Mouse (Mus musculus) midbrain, embryonic 10.5 days (tissue): Measurements from ENCODE around the gene Tnk1. TPM values are rescaled to one million over a fixed set of nuclear protein-coding genes. Genes with fewer than 3 reads are reported as not detected.
A peak's percentile ranks its signal among the peaks of the same experiment; 100 is the strongest.
"Not testable (repeated sequence)": the region's sequence is repeated elsewhere in the genome, so short reads cannot be mapped to it uniquely, and the experiment has no call there.

Source experiments
- DNase-seq: peaks from one replicate; pipeline ENCODE4 v3.0.0-alpha.2; 2017; ENCODE audit warnings: low spot score
- H3K27ac ChIP-seq: fragments of 300-500 bp; sonication (generic); replicated peaks from 2 replicates; pipeline ENCODE4 v1.5.1; 2016; ENCODE audit warnings: mild to moderate bottlenecking
- H3K27me3 ChIP-seq: fragments of 300-500 bp; sonication (generic); 2 replicates; pipeline ENCODE4 v1.6.1; 2016; ENCODE audit warnings: low read depth, mild to moderate bottlenecking; ENCODE audit not compliant: poor library complexity, severe bottlenecking
- H3K36me3 ChIP-seq: fragments of 300-500 bp; sonication (generic); 2 replicates; pipeline ENCODE4 v1.6.1; 2016; ENCODE audit warnings: mild to moderate bottlenecking, moderate library complexity
- H3K4me1 ChIP-seq: fragments of 300-500 bp; sonication (generic); 2 replicates; pipeline ENCODE4 v1.6.1; 2016
- H3K4me3 ChIP-seq: fragments of 300-500 bp; sonication (generic); 2 replicates; pipeline ENCODE4 v1.5.1; 2016; ENCODE audit warnings: mild to moderate bottlenecking, moderate library complexity
- H3K9me3 ChIP-seq: fragments of 300-500 bp; sonication (generic); replicated peaks from 2 replicates; pipeline ENCODE4 v1.6.1; 2016; ENCODE audit warnings: mild to moderate bottlenecking
- WGBS: fragments of 180-500 bp; shearing (Covaris S2); methylation state at CpG from one replicate; pipeline ENCODE4 v1.1.7; 2016; 5-methylcytosine and 5-hydroxymethylcytosine counted together
- polyA plus RNA-seq: library from polyadenylated mRNA; unstranded; fragments of >200 nt; fragmentation: Nextera tagmentation; extraction: Ambion mirVana; gene quantifications from 2 replicates; pipeline ENCODE4 v1.2.1, GENCODE M21; 2016

Tnk1 gene
- polyA plus RNA-seq, 1 experiment from 2014 or later: 0.44 TPM

GRCm38 (mm10) chr11:69872451-69872850 lies 13.9 kb upstream of the Tnk1 start:
- Histone ChIP-seq H3K27ac (no peak overlapping the region), H3K36me3 (no peaks in the 10 kb centered on the region), H3K4me3 (no peak overlapping the region), H3K27me3 (no peaks in the 10 kb centered on the region), H3K4me1 (peaks cover 15% of the 10 kb centered on the region), H3K9me3 (no peaks in the 10 kb centered on the region)
- WGBS: 82% methylated on average over 4 of the region's 4 CpGs
- DNase-seq: no peak

GRCm38 (mm10) chr11:69871822-69872221 lies 13.3 kb upstream of the Tnk1 start:
- WGBS: 86% methylated on average over 7 of the region's 7 CpGs
- peaks cover 9% of the 10 kb centered on the region for H3K4me1 ChIP-seq
- no peaks in the 10 kb centered on the region for H3K36me3 ChIP-seq

GRCm38 (mm10) chr11:69870289-69871069 lies 11.9 kb upstream of the Tnk1 start:
- peaks cover 6% of the 10 kb centered on the region; the same call in 1 of the 2 replicates for H3K4me1 ChIP-seq
- no peaks in the 10 kb centered on the region for H3K27me3 ChIP-seq
- no peak overlapping the region for H3K4me3 ChIP-seq
- H3K9me3 ChIP-seq: no peaks in the 10 kb centered on the region
- 100% methylated on average over 2 of the region's 2 CpGs for WGBS
- no peak for DNase-seq
- no peak overlapping the region for H3K27ac ChIP-seq
- H3K36me3 ChIP-seq: no peaks in the 10 kb centered on the region

More at GRCm38 (mm10) chr11:69871822-69872221, 13.3 kb upstream of the Tnk1 start:
- no peak for DNase-seq
- Histone ChIP-seq H3K27ac (no peak overlapping the region), H3K27me3 (no peaks in the 10 kb centered on the region), H3K4me3 (no peak overlapping the region), H3K9me3 (no peaks in the 10 kb centered on the region)

GRCm38 (mm10) chr11:69867335-69867734 lies 8.8 kb upstream of the Tnk1 start:
- no peak for DNase-seq
- H3K27ac ChIP-seq: no peak overlapping the region
- H3K9me3 ChIP-seq: no peaks in the 10 kb centered on the region
- H3K36me3 ChIP-seq: no peaks in the 10 kb centered on the region
- 76% methylated on average over 9 of the region's 9 CpGs for WGBS
- H3K4me3 ChIP-seq: no peak overlapping the region
- H3K27me3 ChIP-seq: no peaks in the 10 kb centered on the region
- H3K4me1 ChIP-seq: peaks cover 14% of the 10 kb centered on the region

- H3K27me3 ChIP-seq: no peaks in the 10 kb centered on the region
- DNase-seq: no peak
- no peaks in the 10 kb centered on the region for H3K36me3 ChIP-seq
- peaks cover 14% of the 10 kb centered on the region for H3K4me1 ChIP-seq
- H3K9me3 ChIP-seq: no peaks in the 10 kb centered on the region
- H3K27ac ChIP-seq: no peak overlapping the region
- WGBS: 89% methylated on average over 9 of the region's 9 CpGs
- H3K4me3 ChIP-seq: no peak overlapping the region
Observed at GRCm38 (mm10) chr11:69865561-69865960, 7.0 kb upstream of the Tnk1 start.

GRCm38 (mm10) chr11:69864138-69864860 lies 5.8 kb upstream of the Tnk1 start:
- Histone ChIP-seq H3K27ac (0 out of 2 replicates have a peak overlapping the region, but pooled peaks have one; percentile 33), H3K9me3 (no peaks in the 10 kb centered on the region), H3K36me3 (no peaks in the 10 kb centered on the region), H3K4me1 (peaks cover 14% of the 10 kb centered on the region), H3K27me3 (peaks cover 8% of the 10 kb centered on the region), H3K4me3 (no peak overlapping the region)
- 65% methylated on average over 8 of the region's 8 CpGs for WGBS
- DNase-seq: no peak

GRCm38 (mm10) chr11:69863729-69864128 lies 5.2 kb upstream of the Tnk1 start:
- Histone ChIP-seq H3K27me3 (peaks cover 14% of the 10 kb centered on the region), H3K27ac (0 out of 2 replicates have a peak overlapping the region, but pooled peaks have one; percentile 33), H3K4me1 (peaks cover 15% of the 10 kb centered on the region)
- not testable (repeated sequence) for H3K4me3 ChIP-seq, H3K36me3 ChIP-seq, DNase-seq, H3K9me3 ChIP-seq
- 78% methylated on average over 3 of the region's 3 CpGs for WGBS

GRCm38 (mm10) chr11:69855347-69855746 lies 3.2 kb downstream of the Tnk1 start:
- peak; percentile 53 for DNase-seq
- Histone ChIP-seq H3K4me1 (peaks cover 29% of the 10 kb centered on the region), H3K9me3 (no peaks in the 10 kb centered on the region), H3K27me3 (peaks cover 42% of the 10 kb centered on the region), H3K27ac (no peak overlapping the region; the same call in 1 of the 2 replicates), H3K36me3 (peaks cover 22% of the 10 kb centered on the region), H3K4me3 (0 out of 2 replicates have a peak overlapping the region, but pooled peaks have one; percentile 9)
- 24% methylated on average over 16 of the region's 16 CpGs for WGBS

- 89% methylated on average over 10 of the region's 10 CpGs for WGBS
- H3K9me3 ChIP-seq: no peaks in the 10 kb centered on the region
- peaks cover 30% of the 10 kb centered on the region for H3K4me1 ChIP-seq
- H3K27ac ChIP-seq: 0 out of 2 replicates have a peak overlapping the region, but pooled peaks have one; percentile 33
- H3K4me3 ChIP-seq: no peak overlapping the region
- peaks cover 38% of the 10 kb centered on the region for H3K27me3 ChIP-seq
- DNase-seq: no peak
- H3K36me3 ChIP-seq: peaks cover 28% of the 10 kb centered on the region
Observed at GRCm38 (mm10) chr11:69854680-69855079, 3.9 kb downstream of the Tnk1 start.

GRCm38 (mm10) chr11:69853994-69854393 lies 4.5 kb downstream of the Tnk1 start:
- H3K36me3 ChIP-seq: peaks cover 35% of the 10 kb centered on the region
- WGBS: 80% methylated on average over 7 of the region's 7 CpGs
- H3K4me3 ChIP-seq: no peak overlapping the region
- DNase-seq: no peak
- peak overlapping the region; percentile 14; the same call in 1 of the 2 replicates for H3K27ac ChIP-seq
- H3K4me1 ChIP-seq: peaks cover 33% of the 10 kb centered on the region
- H3K9me3 ChIP-seq: no peaks in the 10 kb centered on the region
- H3K27me3 ChIP-seq: peaks cover 31% of the 10 kb centered on the region

- Histone ChIP-seq H3K4me3 (no peak overlapping the region), H3K27me3 (peaks cover 3% of the 10 kb centered on the region; the same call in 1 of the 2 replicates), H3K9me3 (no peaks in the 10 kb centered on the region), H3K36me3 (peaks cover 50% of the 10 kb centered on the region), H3K4me1 (peaks cover 52% of the 10 kb centered on the region), H3K27ac (no peak overlapping the region)
- no peak for DNase-seq
- WGBS: 85% methylated on average over 8 of the region's 8 CpGs
Observed at GRCm38 (mm10) chr11:69850754-69851153, 7.8 kb downstream of the Tnk1 start.

GRCm38 (mm10) chr11:69849884-69850283 lies 8.6 kb downstream of the Tnk1 start:
- Histone ChIP-seq H3K4me1 (peaks cover 51% of the 10 kb centered on the region), H3K9me3 (no peaks in the 10 kb centered on the region), H3K36me3 (peaks cover 50% of the 10 kb centered on the region), H3K27me3 (no peaks in the 10 kb centered on the region), H3K27ac (no peak overlapping the region), H3K4me3 (no peak overlapping the region)
- DNase-seq: no peak
- WGBS: 96% methylated on average over 15 of the region's 15 CpGs

- H3K36me3 ChIP-seq: peaks cover 50% of the 10 kb centered on the region
- no peaks in the 10 kb centered on the region for H3K9me3 ChIP-seq
- DNase-seq: no peak
- peaks cover 48% of the 10 kb centered on the region for H3K4me1 ChIP-seq
- no peak overlapping the region for H3K4me3 ChIP-seq
- no peaks in the 10 kb centered on the region for H3K27me3 ChIP-seq
- H3K27ac ChIP-seq: no peak overlapping the region
- WGBS: 91% methylated on average over 9 of the region's 9 CpGs
Observed at GRCm38 (mm10) chr11:69849128-69849527, 9.4 kb downstream of the Tnk1 start.
